Mouse (Mus musculus) cortical plate, adult 2 months (tissue): ENCODE data around the gene Gzmm.

Source experiments
- CTCF ChIP-seq: fragments of 200-500 bp; IDR thresholded peaks from 2 replicates; pipeline ENCODE4 v1.5.1; 2011; ENCODE audit warnings: mild to moderate bottlenecking, control low read depth, low read length; ENCODE audit not compliant: insufficient read depth; ENCODE audit errors: extremely low read depth
- POLR2A ChIP-seq: fragments of 200-500 bp; IDR thresholded peaks from 2 replicates; pipeline ENCODE4 v1.6.1; 2011; ENCODE audit warnings: mild to moderate bottlenecking, low read length, control low read depth; ENCODE audit not compliant: insufficient read depth; ENCODE audit errors: extremely low read depth

GRCm38 (mm10) chr10:79735361-79735760 lies 46.5 kb downstream of the Gzmm start:
- TF ChIP-seq POLR2A (no peak), CTCF (no peak)
